Mouse (Mus musculus) neutrophil, adult 5-6 weeks (primary cell): Measurements from ENCODE around the gene Pex26. TPM values are rescaled to one million over a fixed set of nuclear protein-coding genes. Genes with fewer than 3 reads are reported as not detected.
A peak's percentile ranks its signal among the peaks of the same experiment; 100 is the strongest.

Source experiments
- ATAC-seq: fragments of 151-379, 151-347 bp; 2 replicates; pipeline ENCODE4 v1.8.0; 2017; ENCODE audit warnings: mild to moderate bottlenecking, moderate TSS enrichment; ENCODE audit not compliant: insufficient number of reproducible peaks, poor library complexity, low FRiP score, severe bottlenecking; ENCODE audit errors: extremely low read depth
- total RNA-seq: library from RNA; stranded (forward); fragments of 200-1000 nt; gene quantifications from 2 replicates; pipeline ENCODE4 v1.2.3, GENCODE M21; 2017

The Pex26 gene
- total RNA-seq, 1 experiment from 2014 or later, result 10.5 TPM

DNA sequence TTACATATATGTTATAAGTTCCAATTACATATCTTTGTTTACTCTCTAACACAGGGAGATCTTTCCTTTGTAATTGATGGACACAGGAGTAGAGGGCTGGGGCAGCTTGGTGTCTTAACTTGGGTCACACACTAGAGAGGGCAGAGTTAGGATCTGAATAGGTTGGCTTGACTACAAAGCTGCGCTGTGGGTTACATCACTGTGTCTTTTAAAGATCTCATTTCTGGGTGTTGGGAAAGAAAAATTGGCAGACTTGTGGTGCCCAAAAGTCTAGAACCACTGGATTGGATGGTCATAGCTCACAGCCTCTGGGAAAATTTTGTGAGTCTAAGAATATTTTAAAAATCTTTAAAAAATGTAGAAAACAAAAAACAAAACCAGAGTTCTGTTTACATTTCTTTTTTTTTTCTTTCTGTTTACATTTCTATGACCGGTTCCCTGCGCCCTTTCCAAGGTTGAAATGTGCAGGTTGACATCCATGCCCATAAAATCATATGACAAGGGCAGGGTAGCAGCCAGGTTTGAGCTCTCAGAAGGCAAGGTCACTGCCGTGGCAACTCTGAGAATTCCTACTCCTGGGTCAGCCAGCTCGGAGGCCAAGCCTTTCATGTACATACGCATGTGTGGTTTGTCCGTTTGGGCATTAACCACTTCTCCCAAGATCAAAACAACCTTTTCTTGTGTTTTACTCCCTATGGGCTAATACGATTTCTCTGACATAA lies 38.6 kb downstream of the Pex26 start:
- ATAC-seq, result no peak

DNA sequence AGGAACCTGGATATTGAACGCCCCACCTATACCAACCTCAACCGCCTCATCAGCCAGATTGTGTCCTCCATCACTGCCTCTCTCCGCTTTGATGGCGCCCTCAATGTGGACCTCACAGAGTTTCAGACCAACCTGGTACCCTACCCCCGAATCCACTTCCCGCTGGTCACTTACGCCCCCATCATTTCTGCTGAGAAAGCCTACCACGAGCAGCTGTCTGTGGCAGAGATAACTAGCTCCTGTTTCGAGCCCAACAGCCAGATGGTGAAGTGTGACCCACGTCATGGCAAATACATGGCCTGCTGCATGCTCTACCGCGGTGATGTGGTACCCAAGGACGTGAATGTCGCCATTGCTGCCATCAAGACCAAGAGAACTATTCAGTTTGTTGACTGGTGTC lies 39.5 kb downstream of the Pex26 start:
- ATAC-seq, result no peak

- no peak for ATAC-seq
Measured at GRCm38 (mm10) chr6:121224067-121224466, 40.6 kb downstream of the Pex26 start.

- no peak for ATAC-seq
Measured at GRCm38 (mm10) chr6:121224993-121225392, 41.5 kb downstream of the Pex26 start.

GRCm38 (mm10) chr6:121226043-121226442 lies 42.6 kb downstream of the Pex26 start:
- peak; percentile 21; the same call in 1 of the 2 replicates for ATAC-seq

GRCm38 (mm10) chr6:121226744-121227143 lies 43.3 kb downstream of the Pex26 start:
- peak; percentile 50; the same call in 1 of the 2 replicates for ATAC-seq

DNA sequence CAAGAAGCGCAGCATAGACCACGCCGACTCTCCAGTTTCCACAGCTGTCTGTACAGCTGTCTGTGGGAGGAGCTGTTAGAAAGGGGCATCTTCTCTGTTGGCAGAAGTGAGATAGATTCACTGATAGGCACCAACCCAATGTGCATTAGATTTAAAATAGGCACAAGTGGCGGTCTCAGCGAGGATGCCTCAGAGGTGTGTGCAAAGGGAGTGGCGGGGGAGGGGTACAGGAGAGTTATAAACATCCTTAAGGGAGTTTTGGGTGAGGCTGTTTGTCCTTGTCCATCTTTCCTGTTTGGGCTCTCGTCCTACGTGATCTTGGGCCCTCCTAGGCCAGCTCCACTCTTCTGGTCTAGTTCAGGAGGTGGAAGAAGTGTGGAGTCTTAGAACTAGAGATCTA lies 45.0 kb downstream of the Pex26 start:
- no peak for ATAC-seq

- ATAC-seq, result no peak
Measured at GRCm38 (mm10) chr6:121232652-121233051, 49.2 kb downstream of the Pex26 start.

DNA sequence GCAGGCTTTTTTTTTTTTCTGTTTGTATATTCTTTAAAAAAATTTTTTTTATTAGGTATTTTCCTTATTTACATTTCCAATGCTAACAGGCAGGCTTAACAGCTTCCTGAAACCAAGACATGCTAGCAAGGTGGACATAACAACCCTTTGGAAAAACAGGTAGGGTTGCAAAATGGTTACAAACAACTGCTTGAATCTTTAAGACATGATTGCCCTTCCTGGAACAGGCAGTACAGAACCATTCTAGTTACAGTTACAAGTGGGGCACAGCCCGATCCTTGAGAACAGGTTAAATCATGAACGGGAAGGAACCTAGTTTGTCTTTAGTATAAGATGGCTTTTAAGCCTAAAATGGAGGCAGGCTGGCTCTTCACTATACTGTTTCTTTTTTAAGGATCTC lies 52.9 kb downstream of the Pex26 start:
- ATAC-seq, result no peak

- no peak for ATAC-seq
Measured at GRCm38 (mm10) chr6:121238209-121238608, 54.7 kb downstream of the Pex26 start.

DNA sequence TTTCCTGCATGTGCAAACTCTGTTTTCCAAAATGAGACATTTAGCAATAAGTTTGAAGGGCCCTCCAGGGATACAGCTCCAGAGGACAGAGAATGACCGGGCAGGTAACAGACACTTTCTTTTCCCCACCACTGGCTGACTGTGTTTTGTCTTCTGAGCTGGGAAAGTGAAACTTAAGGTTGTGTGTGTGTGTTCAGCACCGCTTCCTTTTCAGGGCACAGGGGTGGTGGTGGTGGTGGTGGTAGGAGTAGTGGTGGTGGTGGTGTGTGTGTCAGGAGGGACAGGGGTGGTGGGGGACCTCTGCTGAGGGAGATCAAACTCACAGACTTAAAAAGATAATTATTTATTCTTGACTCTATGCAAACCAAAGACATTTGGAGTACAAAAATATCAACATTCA lies 58.3 kb downstream of the Pex26 start:
- ATAC-seq, result no peak

DNA sequence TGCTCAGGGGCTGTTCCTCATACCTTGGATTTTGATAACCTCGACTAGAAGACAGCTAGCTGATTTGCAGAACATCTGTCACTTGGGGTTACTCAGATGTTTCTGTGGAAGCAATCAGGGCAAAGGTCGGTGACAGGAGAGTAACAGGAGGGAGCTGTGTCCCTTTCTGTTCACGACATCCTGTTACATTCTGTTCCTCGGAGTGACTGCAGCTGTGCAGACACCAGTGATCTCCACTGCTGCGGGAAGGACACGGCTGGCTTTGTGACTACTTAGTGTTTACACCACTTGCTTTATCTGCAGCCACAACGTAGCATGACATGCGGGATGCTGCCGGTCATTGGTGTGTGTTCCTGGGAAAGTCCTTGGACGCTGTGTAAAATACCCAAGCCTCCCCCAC lies 59.7 kb downstream of the Pex26 start:
- ATAC-seq, result no peak

DNA sequence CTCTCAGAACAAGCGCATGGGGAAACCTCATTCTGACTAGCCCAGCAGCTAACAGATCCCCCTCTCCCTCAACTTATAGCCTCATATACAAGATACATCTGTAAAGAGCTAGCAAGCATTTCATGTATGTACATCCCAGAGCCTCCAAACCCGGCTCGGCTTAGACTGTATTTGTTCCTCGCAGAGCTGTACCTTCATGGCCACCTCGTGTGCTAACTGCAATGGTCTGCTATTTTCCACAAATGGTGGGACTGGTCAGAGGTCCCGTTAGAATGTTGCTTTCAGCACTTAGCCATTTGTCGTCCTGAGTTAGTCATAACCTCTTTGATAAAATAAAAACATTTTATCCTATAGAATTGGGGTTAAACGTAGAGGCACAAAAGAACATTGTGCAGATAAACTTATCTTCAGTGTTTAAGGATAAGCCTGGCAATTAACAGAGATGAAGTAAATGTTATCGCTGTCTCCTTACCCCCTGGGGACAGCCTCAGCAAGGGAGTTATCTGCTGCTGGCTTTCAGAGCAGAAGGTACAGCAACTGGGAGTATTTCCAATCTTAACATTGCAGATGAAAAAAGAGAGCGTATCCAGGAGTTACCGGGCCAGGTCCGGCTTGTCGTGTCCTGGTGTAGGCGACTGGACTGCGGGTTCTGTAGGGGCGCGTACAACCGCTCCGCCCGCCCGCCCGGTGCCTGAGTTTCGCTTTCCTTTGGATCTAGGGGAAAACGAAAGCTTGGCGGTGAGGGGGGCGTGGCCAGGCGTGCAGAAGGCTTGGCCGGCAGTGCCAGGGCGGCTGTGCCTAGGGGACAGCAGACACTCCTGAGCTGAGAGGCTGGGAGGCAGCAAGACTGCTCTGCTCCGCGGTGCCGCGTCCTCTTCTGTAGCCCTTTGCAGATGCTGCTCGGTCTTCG lies 61.9 kb downstream of the Pex26 start, which contains the start of gene Usp18:
TSS of gene Usp18 (plus strand) at position 780 of the 910 bp plus-strand sequence.
- ATAC-seq, result peak; percentile 91

DNA sequence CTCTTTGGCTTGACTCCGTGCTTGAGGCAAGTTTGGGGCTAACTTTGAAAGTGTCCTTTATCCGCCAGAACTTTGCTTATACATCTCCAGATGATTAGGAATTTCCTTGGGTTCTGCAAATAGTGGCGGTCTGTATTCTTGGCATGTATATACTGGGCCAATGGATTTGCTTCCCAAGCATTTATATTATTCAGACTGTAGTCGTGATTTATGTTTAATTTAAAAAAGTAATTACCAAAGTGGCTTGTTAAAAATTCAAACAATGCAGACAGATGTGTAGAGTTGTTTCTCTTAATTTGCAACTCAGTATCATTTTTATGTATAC lies 62.5 kb downstream of the Pex26 start:
- ATAC-seq, result no peak

Other genes with a start within 250 kb of the Pex26 start
- gene Mical3, start 52.7 kb upstream of the Pex26 start, total RNA-seq, result 13.6 and 17.1 TPM in 2 replicates
- 1.7 and 3.8 TPM in 2 replicates for gene Tuba8, start 27.0 kb downstream of the Pex26 start, total RNA-seq
- 21.8 and 24.1 TPM in 2 replicates for gene Usp18, start 62.2 kb downstream of the Pex26 start, total RNA-seq
- gene Slc6a13, start 116.6 kb downstream of the Pex26 start, total RNA-seq, result 1.7 and 1.9 TPM in 2 replicates
- gene Slc6a12, start 159.4 kb downstream of the Pex26 start, total RNA-seq, result 3.8 and 4.0 TPM in 2 replicates